Mouse (Mus musculus): Measurements from ENCODE around the gene Snrnp70.
A peak's percentile ranks its signal among the peaks of the same experiment; 100 is the strongest.

Snrnp70 gene

DNA sequence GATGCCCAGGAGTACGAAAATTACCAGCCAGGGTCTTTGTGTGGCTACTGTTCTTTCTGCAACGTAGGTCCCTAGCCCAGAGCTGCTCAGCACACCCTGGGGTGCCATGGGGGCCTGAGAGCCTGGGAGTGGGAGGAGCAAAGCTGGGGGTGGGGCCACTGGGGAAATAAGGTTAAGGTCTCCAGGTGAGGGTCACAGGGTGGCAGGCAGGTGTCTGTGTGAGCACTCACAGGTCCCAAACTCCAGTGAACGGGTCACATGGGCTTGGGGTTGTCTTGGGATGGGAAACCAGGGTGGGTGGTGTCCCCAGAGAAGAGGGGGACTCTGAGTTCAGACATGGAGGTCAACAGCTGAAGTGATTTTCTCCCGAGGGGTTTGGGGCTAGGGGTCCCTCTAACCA is 58.1 kb downstream of the Snrnp70 start:
- DNase-seq (ENCODE audit: low spot score) = no peak

GRCm38 (mm10) chr7:45336319-45336718 is 59.2 kb downstream of the Snrnp70 start:
- no peak for DNase-seq (ENCODE audit: low spot score)

DNA sequence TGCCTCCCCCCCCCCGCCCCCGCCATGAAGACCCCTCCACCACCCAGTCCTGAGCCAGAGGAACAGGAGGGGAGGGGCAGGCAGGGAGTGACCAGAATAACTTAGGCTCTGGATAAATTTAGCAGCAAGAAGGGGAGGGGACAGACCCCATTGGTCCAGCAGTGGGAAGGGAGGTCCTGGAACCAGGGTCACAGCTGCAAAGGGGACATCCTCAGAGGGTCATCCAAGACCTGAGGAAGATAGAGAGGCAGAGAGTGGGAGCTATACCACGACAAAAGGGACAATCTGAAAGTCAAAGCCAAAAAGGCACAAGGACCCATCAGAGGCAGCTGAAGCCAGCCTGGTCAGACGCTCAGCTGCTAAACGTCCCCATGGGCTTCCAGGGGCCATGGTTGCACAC is 60.5 kb downstream of the Snrnp70 start, which contains the start of gene Hrc:
Gene Hrc, plus strand, starts transcription at position 235 of the 400 bp plus-strand sequence.
- DNase-seq (ENCODE audit: low spot score) = no peak

DNA sequence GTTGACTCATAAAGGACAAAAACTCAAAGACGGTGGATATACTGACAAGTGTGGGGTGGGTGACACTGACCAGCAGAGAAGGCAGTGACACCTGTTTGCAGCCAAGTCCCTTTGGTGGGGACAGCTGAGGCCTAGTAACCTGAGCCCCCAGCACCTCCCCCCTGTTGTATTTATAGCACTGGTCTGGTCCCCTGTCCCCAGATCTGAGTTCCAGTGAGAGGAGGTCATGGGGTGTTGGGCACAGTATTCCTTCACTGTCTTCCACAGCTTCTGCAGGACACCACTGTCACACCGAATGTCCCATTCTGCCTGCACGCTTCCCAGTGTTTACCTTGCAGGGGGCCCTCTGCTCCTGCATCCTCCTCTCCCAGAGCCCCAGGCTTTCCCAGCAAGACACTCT is 60.9 kb downstream of the Snrnp70 start:
- DNase-seq (ENCODE audit: low spot score) = no peak

- DNase-seq (ENCODE audit: low spot score) = peak; percentile 68
These were observed 62.0 kb downstream of the Snrnp70 start, which contains the start of gene Trpm4 for GRCm38 (mm10) chr7:45333431-45333982. Gene Trpm4 (minus strand): TSS chr7:45333780.

DNA sequence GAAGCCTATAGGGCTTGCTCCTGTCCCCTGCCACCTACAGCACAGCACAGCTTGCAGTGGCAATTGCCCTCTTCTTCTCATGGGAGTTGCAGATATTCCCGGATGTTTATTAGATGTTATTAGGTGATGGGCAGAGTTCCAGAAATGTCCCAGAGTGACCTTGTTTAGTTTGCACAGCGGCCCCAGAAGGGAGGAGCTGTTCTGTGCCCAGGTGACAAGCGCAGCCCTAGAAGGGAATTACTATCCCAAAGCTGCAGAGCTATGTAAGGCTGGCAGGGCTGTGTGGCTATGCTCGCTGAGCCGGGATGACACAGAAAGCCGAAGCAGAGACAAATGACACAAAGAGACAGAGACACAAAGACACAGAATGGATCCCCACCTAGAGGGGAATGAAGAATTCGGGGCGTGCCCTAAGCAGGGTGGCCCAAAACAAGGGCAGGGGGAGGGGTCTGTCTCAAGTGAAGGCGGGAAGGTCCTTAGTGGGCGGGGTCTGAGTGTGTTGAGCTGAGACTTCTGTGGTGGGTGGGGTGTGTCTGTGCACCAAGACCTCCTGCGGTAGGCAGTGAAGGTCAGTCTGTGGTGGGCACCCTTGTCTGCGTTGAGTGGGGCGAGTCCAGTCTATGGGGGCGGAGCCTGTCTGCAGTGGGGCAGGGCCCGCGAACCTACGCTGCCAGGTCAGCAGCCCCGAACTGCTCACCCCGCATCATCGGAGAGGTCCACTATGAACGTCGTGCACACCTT is 62.7 kb downstream of the Snrnp70 start:
- peak; percentile 32 for DNase-seq (ENCODE audit: low spot score)

DNA sequence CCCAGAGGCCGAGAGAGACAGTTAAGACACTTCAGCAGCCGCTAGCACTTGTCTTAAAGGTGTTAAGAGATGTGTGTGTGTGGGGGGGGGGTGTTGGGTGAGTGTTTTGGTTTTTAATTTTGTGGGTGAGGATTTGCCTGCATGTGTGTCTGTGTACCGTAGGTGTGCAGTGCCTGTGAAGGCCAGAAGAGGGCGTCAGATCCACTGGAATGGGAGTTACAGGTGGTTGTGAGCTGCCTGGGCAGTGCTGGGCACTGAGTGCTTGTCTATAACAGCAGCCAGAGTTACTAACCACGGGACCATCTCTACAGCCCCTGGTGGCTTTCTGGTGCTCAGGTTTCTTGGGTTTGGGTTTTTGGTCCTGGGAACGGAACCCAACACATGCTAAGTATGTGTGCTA is 64.0 kb downstream of the Snrnp70 start:
- DNase-seq (ENCODE audit: low spot score) = no peak

DNA sequence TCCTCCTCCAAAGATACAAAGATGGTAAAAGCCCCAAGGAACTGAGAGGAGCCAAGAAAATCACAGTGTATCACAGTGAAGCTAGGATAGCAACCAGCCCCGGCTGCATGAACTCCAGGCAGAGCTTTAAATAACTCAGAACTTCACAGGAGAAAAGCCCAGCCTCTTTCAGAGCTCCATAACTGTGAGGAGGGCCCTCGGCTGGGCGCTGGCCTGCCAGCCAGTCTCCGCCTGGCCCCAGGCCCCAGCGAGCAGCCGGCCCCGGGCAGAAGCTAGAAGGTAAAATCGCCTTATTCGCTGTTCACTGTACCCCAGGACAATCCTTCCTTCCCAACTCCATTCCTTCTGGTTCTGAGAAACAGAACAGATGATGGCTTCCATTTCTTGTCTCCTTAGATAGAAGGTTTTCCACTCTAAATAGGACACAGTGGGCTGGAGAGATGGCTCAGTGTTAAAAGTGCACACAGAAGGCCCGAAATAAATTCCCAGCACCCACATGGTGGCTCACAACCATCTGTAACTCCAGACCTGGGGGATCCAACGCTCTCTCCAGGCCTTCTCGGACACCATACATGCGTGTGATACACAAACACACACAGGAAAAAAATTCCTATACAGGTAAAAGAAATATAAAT is 66.6 kb downstream of the Snrnp70 start:
- DNase-seq (ENCODE audit: low spot score) = no peak

Data from MN1 (cell line).